Mouse (Mus musculus): ENCODE measurements around the gene Tceanc2.

- no peak for TF ChIP-seq CTCF (IDR thresholded peaks at IDR 0.05; ENCODE audit: low read depth, low read length)
- TF ChIP-seq POLR2A (IDR thresholded peaks at IDR 0.05; ENCODE audit: insufficient read depth, low read length) = no peak
- TF ChIP-seq EP300 (IDR thresholded peaks at IDR 0.05; ENCODE audit: insufficient read depth, low read depth, low read length) = no peak
These were observed 21.9 kb downstream of the Tceanc2 start for GRCm38 (mm10) chr4:107156983-107157401.

Measured in ES-Bruce4 (cell line).